Mouse (Mus musculus) embryo, embryonic 11 days (tissue): Measurements from ENCODE around the gene Tmem117.

Source experiments
- DNase-seq: peaks from one replicate; pipeline ENCODE4 v3.0.0-alpha.2; 2015

Gene Tmem117

GRCm38 (mm10) chr15:94776119-94777069 is 147.4 kb downstream of the Tmem117 start:
- peak; percentile 64 for DNase-seq

- DNase-seq: no peak
These were observed 152.5 kb downstream of the Tmem117 start for GRCm38 (mm10) chr15:94781556-94781955.

GRCm38 (mm10) chr15:94793455-94793854 is 164.4 kb downstream of the Tmem117 start:
- no peak for DNase-seq

- peak; percentile 42 for DNase-seq
These were observed 166.5 kb downstream of the Tmem117 start for GRCm38 (mm10) chr15:94795484-94795883.

GRCm38 (mm10) chr15:94798236-94798635 is 169.2 kb downstream of the Tmem117 start:
- DNase-seq: no peak

- DNase-seq: no peak
These were observed 172.4 kb downstream of the Tmem117 start for GRCm38 (mm10) chr15:94801462-94801861.

GRCm38 (mm10) chr15:94802820-94803219 is 173.8 kb downstream of the Tmem117 start:
- DNase-seq: no peak

- DNase-seq: peak; percentile 33
These were observed 174.8 kb downstream of the Tmem117 start for GRCm38 (mm10) chr15:94803624-94804342.

GRCm38 (mm10) chr15:94806005-94806404 is 177.0 kb downstream of the Tmem117 start:
- DNase-seq: no peak

- DNase-seq: peak; percentile 47
These were observed 182.5 kb downstream of the Tmem117 start for GRCm38 (mm10) chr15:94811550-94811949.

- DNase-seq: no peak
These were observed 185.4 kb downstream of the Tmem117 start for GRCm38 (mm10) chr15:94814213-94815100.

- DNase-seq: no peak
These were observed 206.6 kb downstream of the Tmem117 start for GRCm38 (mm10) chr15:94835634-94836033.

GRCm38 (mm10) chr15:94838646-94839045 is 209.6 kb downstream of the Tmem117 start:
- DNase-seq: no peak

- no peak for DNase-seq
These were observed 218.5 kb downstream of the Tmem117 start for GRCm38 (mm10) chr15:94847501-94847900.

GRCm38 (mm10) chr15:94859641-94860040 is 230.6 kb downstream of the Tmem117 start:
- no peak for DNase-seq

- DNase-seq: no peak
These were observed 232.1 kb downstream of the Tmem117 start for GRCm38 (mm10) chr15:94861173-94861572.

GRCm38 (mm10) chr15:94864134-94864533 is 235.1 kb downstream of the Tmem117 start:
- no peak for DNase-seq

- no peak for DNase-seq
These were observed 239.3 kb downstream of the Tmem117 start for GRCm38 (mm10) chr15:94868372-94868771.

GRCm38 (mm10) chr15:94885026-94885425 is 256.0 kb downstream of the Tmem117 start:
- no peak for DNase-seq

- DNase-seq: no peak
These were observed 264.2 kb downstream of the Tmem117 start for GRCm38 (mm10) chr15:94893201-94893600.

GRCm38 (mm10) chr15:94894086-94894485 is 265.1 kb downstream of the Tmem117 start:
- DNase-seq: no peak

GRCm38 (mm10) chr15:94895681-94896080 is 266.6 kb downstream of the Tmem117 start:
- no peak for DNase-seq

- no peak for DNase-seq
These were observed 274.2 kb downstream of the Tmem117 start for GRCm38 (mm10) chr15:94903188-94903587.
